Mouse (Mus musculus) CH12.LX (cell line): ENCODE results near the gene Myzap. TPM values are rescaled to one million over a fixed set of nuclear protein-coding genes. Genes with fewer than 3 reads are reported as not detected.
A peak's percentile ranks its signal among the peaks of the same experiment; 100 is the strongest.

Source experiments
- DNase-seq: peaks from one replicate; pipeline ENCODE4 v3.0.0-alpha.2; 2013; ENCODE audit errors: extremely low read depth
- H3K27ac ChIP-seq: 2 replicates; pipeline ENCODE4 v1.5.1; 2012; ENCODE audit warnings: low read depth, mild to moderate bottlenecking, control low read depth, moderate library complexity; ENCODE audit not compliant: insufficient read depth
- H3K27me3 ChIP-seq: replicated peaks from 2 replicates; pipeline ENCODE3; 2012; ENCODE audit warnings: inconsistent platforms
- H3K36me3 ChIP-seq, 2 experiments: replicated peaks in 1 of 2; 2 replicates each; pipeline versions ENCODE3 to v1.6.1; 2012; ENCODE audit warnings: inconsistent platforms in 1 of 2, low read length in 1 of 2, mild to moderate bottlenecking in 1 of 2, mixed read lengths in 1 of 2, moderate library complexity in 1 of 2; ENCODE audit not compliant: control insufficient read depth in 1 of 2, insufficient read depth in 1 of 2
- H3K4me1 ChIP-seq, 2 experiments: 2 replicates each; pipeline ENCODE4 v1.6.1; 2012; ENCODE audit warnings: inconsistent platforms in 1 of 2, moderate library complexity in 1 of 2; ENCODE audit not compliant: insufficient read depth in 2 of 2, control insufficient read depth in 1 of 2
- H3K4me2 ChIP-seq: 2 replicates; pipeline ENCODE4 v1.6.1; 2012; ENCODE audit warnings: low read depth, mild to moderate bottlenecking, control low read depth; ENCODE audit not compliant: poor library complexity, insufficient read depth, severe bottlenecking
- H3K4me3 ChIP-seq, 3 experiments: fragments of 150-350 bp in 1 of 3; sonication (generic) in 1 of 3; replicated peaks in 1 of 3; 2 replicates each; pipeline versions ENCODE3 to v1.5.1; 2011 to 2012; ENCODE audit warnings: low read depth in 2 of 3, low read length in 2 of 3, mild to moderate bottlenecking in 2 of 3, moderate library complexity in 2 of 3, control low read depth in 1 of 3, improper control_type of control experiment in 1 of 3, inconsistent platforms in 1 of 3, mixed read lengths in 1 of 3; ENCODE audit not compliant: poor library complexity in 1 of 3
- H3K79me2 ChIP-seq: replicated peaks from 2 replicates; pipeline ENCODE4 v1.6.1; 2012; ENCODE audit warnings: mild to moderate bottlenecking, moderate library complexity; ENCODE audit not compliant: control insufficient read depth, poor library complexity, insufficient read depth, severe bottlenecking; ENCODE audit errors: extremely low read depth
- H3K9ac ChIP-seq: 2 replicates; pipeline ENCODE4 v1.6.1; 2012; ENCODE audit warnings: low read depth, mild to moderate bottlenecking, control low read depth, moderate library complexity; ENCODE audit not compliant: insufficient read depth
- H3K9me3 ChIP-seq: replicated peaks from 2 replicates; pipeline ENCODE3; 2012; ENCODE audit warnings: low read length, inconsistent platforms, mixed read lengths
- CTCF ChIP-seq, 2 experiments: IDR thresholded peaks in 1 of 2; conservative IDR thresholded peaks in 1 of 2; 2 replicates each; pipeline ENCODE4 v1.5.1; 2011 to 2012; ENCODE audit warnings: low read depth in 2 of 2, low read length in 2 of 2, improper control_type of control experiment in 1 of 2, inconsistent platforms in 1 of 2, mild to moderate bottlenecking in 1 of 2, moderate library complexity in 1 of 2
- E2F4 ChIP-seq: IDR thresholded peaks from 2 replicates; pipeline ENCODE4 v1.6.1; 2011; ENCODE audit warnings: low read depth, low read length, improper control_type of control experiment; ENCODE audit not compliant: insufficient replicate concordance
- EP300 ChIP-seq: IDR thresholded peaks from 2 replicates; pipeline ENCODE4 v1.6.1; 2011; ENCODE audit warnings: low read length, improper control_type of control experiment
- HCFC1 ChIP-seq: IDR thresholded peaks from 2 replicates; pipeline ENCODE4 v1.6.1; 2012; ENCODE audit warnings: low read depth, mild to moderate bottlenecking, inconsistent platforms, low read length, improper control_type of control experiment
- JUN ChIP-seq: IDR thresholded peaks from 2 replicates; pipeline ENCODE4 v1.6.1; 2011; ENCODE audit warnings: low read depth, mild to moderate bottlenecking, low read length, improper control_type of control experiment, moderate library complexity; ENCODE audit not compliant: insufficient read depth
- JUND ChIP-seq: conservative IDR thresholded peaks from 2 replicates; pipeline ENCODE4 v1.6.1; 2011; ENCODE audit warnings: low read depth, low read length, improper control_type of control experiment
- KAT2A ChIP-seq: IDR thresholded peaks from 2 replicates; pipeline ENCODE4 v1.6.1; 2012; ENCODE audit warnings: low read length, improper control_type of control experiment, inconsistent platforms; ENCODE audit not compliant: insufficient replicate concordance
- MAZ ChIP-seq: IDR thresholded peaks from 2 replicates; pipeline ENCODE4 v1.6.1; 2012; ENCODE audit warnings: low read depth, mild to moderate bottlenecking, inconsistent platforms, low read length, improper control_type of control experiment, moderate library complexity
- MYC ChIP-seq: IDR thresholded peaks from 2 replicates; pipeline ENCODE4 v1.6.1; 2011; ENCODE audit warnings: low read depth, mild to moderate bottlenecking, improper control_type of control experiment, low read length
- NRF1 ChIP-seq: IDR thresholded peaks from 2 replicates; pipeline ENCODE4 v1.6.1; 2014; ENCODE audit warnings: low read depth, mild to moderate bottlenecking, inconsistent platforms, low read length, improper control_type of control experiment, moderate library complexity
- PAX5 ChIP-seq: IDR thresholded peaks from 2 replicates; pipeline ENCODE4 v1.6.1; 2012; ENCODE audit warnings: low read length, inconsistent platforms, mixed read lengths
- SIN3A ChIP-seq: IDR thresholded peaks from 2 replicates; pipeline ENCODE4 v1.6.1; 2012; ENCODE audit warnings: low read length, improper control_type of control experiment, inconsistent platforms
- SMC3 ChIP-seq: IDR thresholded peaks from 2 replicates; pipeline ENCODE4 v1.6.1; 2011; ENCODE audit warnings: low read depth, low read length, improper control_type of control experiment
- TCF12 ChIP-seq: IDR thresholded peaks from 2 replicates; pipeline ENCODE4 v1.6.1; 2014; ENCODE audit warnings: low read depth, mild to moderate bottlenecking, inconsistent platforms, low read length, improper control_type of control experiment
- USF1 ChIP-seq: IDR thresholded peaks from 2 replicates; pipeline ENCODE4 v1.6.1; 2014; ENCODE audit warnings: low read depth, mild to moderate bottlenecking, inconsistent platforms, low read length, improper control_type of control experiment
- ZC3H11A ChIP-seq: IDR thresholded peaks from 2 replicates; pipeline ENCODE4 v1.6.1; 2012; ENCODE audit warnings: low read depth, mild to moderate bottlenecking, inconsistent platforms, low read length, improper control_type of control experiment
- ZMIZ1 ChIP-seq: IDR thresholded peaks from 2 replicates; pipeline ENCODE4 v1.6.1; 2012; ENCODE audit warnings: low read depth, mild to moderate bottlenecking, inconsistent platforms, low read length, improper control_type of control experiment
- ZNF384 ChIP-seq: IDR thresholded peaks from 2 replicates; pipeline ENCODE4 v1.6.1; 2012; ENCODE audit warnings: low read depth, low read length, improper control_type of control experiment, inconsistent platforms
- dilution Hi-C: fragments of 300-500 bp; cut with MboI; formaldehyde crosslinking; loops from 2 replicates; pipeline ENCODE4 v1.14.3; 2020; ENCODE audit warnings: low sequenced_read_pairs; ENCODE audit not compliant: extremely low pct_unique_long_range_greater_than_20kb, extremely low pct_ligation_motif_present
- in situ Hi-C: fragments of 300-500 bp; cut with MboI; formaldehyde crosslinking; loops from 3 replicates; pipeline ENCODE4 v1.14.3; 2019; ENCODE audit warnings: low sequenced_read_pairs, low pct_ligation_motif_present, low pct_unique_long_range_greater_than_20kb, mixed read lengths
- polyA plus RNA-seq: library from polyadenylated mRNA; unstranded; fragments of >175 nt; gene quantifications from 2 replicates; pipeline ENCODE4 v1.2.1, GENCODE M21; 2012; ENCODE audit warnings: low read depth; ENCODE audit not compliant: insufficient read length
- total RNA-seq, 2 experiments: library from RNA; depleted of rRNA; stranded (reverse); fragments of 300-350 nt in 1 of 2; fragments of >200 nt in 1 of 2; gene quantifications; 2 replicates each; pipeline ENCODE4 v1.2.3; 2012 to 2014

The Myzap gene
- total and polyA plus RNA-seq, 3 experiments: 2.9 to 7.5 (median 6.2) TPM

- H3K4me1 ChIP-seq: no peaks in the 10 kb centered on the region
- H3K9ac ChIP-seq: no peak overlapping the region
- no peaks in the 10 kb centered on the region for H3K27me3 ChIP-seq
- in situ Hi-C loops: no loop called here
- H3K4me3 ChIP-seq: no peak overlapping the region
- H3K79me2 ChIP-seq: no peaks in the 10 kb centered on the region
- peaks cover 4% of the 10 kb centered on the region for H3K9me3 ChIP-seq
- no peak overlapping the region for H3K4me2 ChIP-seq
- DNase-seq: no peak
- dilution Hi-C loops: no loop called here
- no peak overlapping the region for H3K27ac ChIP-seq
- TF ChIP-seq MYC: no peak
- TF ChIP-seq HCFC1: no peak
- TF ChIP-seq CTCF (conservative IDR thresholded peaks at IDR 0.05 in 1 of 2, IDR thresholded peaks at IDR 0.05 in 1 of 2; ENCODE audit: low read depth in 2 of 2, low read length in 2 of 2): peak; percentile 14 to 26; a peak in 1 of 4 replicates
- TF ChIP-seq EP300: no peak
- TF ChIP-seq USF1: no peak
- TF ChIP-seq, all 38 proteins: peak for 1
- H3K36me3 ChIP-seq: peaks cover 0 to 24% of the 10 kb centered on the region in 2 experiments
Measured at GRCm38 (mm10) chr9:71529960-71530359, 62.2 kb downstream of the Myzap start.

GRCm38 (mm10) chr9:71527438-71527837, 64.7 kb downstream of the Myzap start:
- TF ChIP-seq E2F4: no peak
- TF ChIP-seq NRF1: no peak
- TF ChIP-seq SMC3: no peak
- TF ChIP-seq JUN: no peak
- no peak for TF ChIP-seq USF1
- TF ChIP-seq PAX5: no peak
- no peak for TF ChIP-seq MYC
- no peak for TF ChIP-seq SIN3A
- TF ChIP-seq KAT2A: no peak
- TF ChIP-seq MAZ: no peak
- no peak for TF ChIP-seq ZMIZ1
- no peak for TF ChIP-seq ZC3H11A
- no peak for TF ChIP-seq HCFC1
- no peak for TF ChIP-seq TCF12
- no peak for TF ChIP-seq ZNF384
- no peak for TF ChIP-seq JUND
- Histone ChIP-seq H3K79me2 (no peaks in the 10 kb centered on the region), H3K36me3 (peaks cover 0 to 29% of the 10 kb centered on the region in 2 experiments), H3K9me3 (peaks cover 4% of the 10 kb centered on the region), H3K4me1 (no peaks in the 10 kb centered on the region), H3K4me2 (no peak overlapping the region), H3K27ac (no peak overlapping the region), H3K9ac (no peak overlapping the region), H3K4me3 (no peak overlapping the region), H3K27me3 (no peaks in the 10 kb centered on the region)
- DNase-seq: no peak
- in situ Hi-C loops: no loop called here
- dilution Hi-C loops: no loop called here
